8 mouse cellular contexts compared by ENCODE assay signal in the genomic region with DNA sequence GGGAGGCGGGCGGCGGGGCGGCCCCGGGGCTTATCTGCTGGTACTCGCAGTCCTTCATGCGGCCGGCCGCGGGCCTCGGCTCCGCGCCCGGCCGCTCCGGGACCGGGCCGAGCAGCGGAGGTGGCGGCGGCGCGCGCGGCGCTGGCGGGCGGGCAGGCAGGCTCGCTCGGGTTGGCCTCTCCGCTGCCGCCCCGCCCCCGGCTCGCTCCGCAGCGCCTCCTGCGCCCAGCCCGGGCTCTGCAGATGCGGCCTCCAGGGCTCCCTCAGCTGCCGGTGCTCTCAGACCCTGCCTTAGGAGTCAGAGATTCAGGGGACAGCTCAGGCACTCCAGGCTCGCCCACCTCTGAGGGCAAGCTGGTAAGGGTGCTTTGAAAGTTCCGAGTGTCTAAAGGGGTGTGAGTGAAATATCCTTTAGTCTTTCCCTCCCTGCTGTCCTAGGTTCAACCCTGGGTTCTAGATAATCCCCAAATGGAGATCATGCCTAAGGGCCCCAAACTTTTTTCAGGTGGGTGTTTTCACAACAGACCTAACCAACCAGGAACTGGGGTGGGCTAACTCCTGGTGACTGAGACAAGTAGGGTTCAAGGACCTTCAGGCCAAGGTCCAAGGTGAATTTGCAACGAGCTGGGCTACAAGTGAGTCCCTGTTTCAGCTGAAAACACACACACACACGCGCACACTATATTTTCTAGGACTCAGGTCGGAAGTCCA. TPM values are rescaled to one million over a fixed set of nuclear protein-coding genes. Genes with fewer than 3 reads are reported as not detected.
DNase-seq lines count a peak whose midpoint lies in the region; ATAC-seq lines count a peak whose summit lies in the region.

No protein-coding gene starts in this region.

- H3K27me3 ChIP-seq in intestine, embryonic 14.5 days (replicated peaks; ENCODE audit: control insufficient read depth, insufficient read depth, low read length), result no peaks in the 10 kb centered on the region
- 0 out of 2 replicates have a peak, but pooled peaks cover 3% of the 10 kb centered on the region for H3K27me3 ChIP-seq in midbrain, embryonic 10.5 days (ENCODE audit: low read depth, poor library complexity, severe bottlenecking)

- H3K9me3 ChIP-seq in intestine, embryonic 14.5 days (ENCODE audit: control insufficient read depth, low read length), result no peaks in the 10 kb centered on the region
- no peaks in the 10 kb centered on the region for H3K9me3 ChIP-seq in midbrain, embryonic 10.5 days (replicated peaks)

- 9% methylated on average over 39 of the region's 47 CpGs for WGBS in intestine, embryonic 14.5 days
- WGBS in midbrain, embryonic 10.5 days, result 8% methylated on average over 47 of the region's 47 CpGs

- peak overlapping the region; percentile 74 for H3K4me3 ChIP-seq in intestine, embryonic 14.5 days (ENCODE audit: low read depth, low read length)
- peak overlapping the region; percentile 93 for H3K4me3 ChIP-seq in midbrain, embryonic 10.5 days

- peak overlapping the region; percentile 54; the same call in 1 of the 2 replicates for H3K27ac ChIP-seq in intestine, embryonic 14.5 days (ENCODE audit: low read depth)
- peak overlapping the region; percentile 87 for H3K27ac ChIP-seq in midbrain, embryonic 10.5 days (replicated peaks)

- intact Hi-C loops in gastrocnemius, postnatal 14 days (cut with DNase I; ENCODE audit: low total_unique reads), result no loop called here
- intact Hi-C loops in left cerebral cortex, postnatal 25 days (cut with DNase I), result no loop called here

- peaks cover 9% of the 10 kb centered on the region for H3K4me1 ChIP-seq in intestine, embryonic 14.5 days (replicated peaks; ENCODE audit: control insufficient read depth, insufficient read depth, low read length)
- H3K4me1 ChIP-seq in midbrain, embryonic 10.5 days, result peaks cover 27% of the 10 kb centered on the region

- peak; percentile 84 for ATAC-seq in intestine, embryonic 14.5 days (replicated peaks; ENCODE audit: low FRiP score, low TSS enrichment, low read depth)

- peak; percentile 72 for DNase-seq in adipocyte (ENCODE audit: low spot score)
- DNase-seq in embryo, embryonic 10 days (ENCODE audit: low spot score), result peak; percentile 85
- peak; percentile 88 for DNase-seq in gastrocnemius, postnatal 14 days
- DNase-seq in intestine, embryonic 14.5 days (ENCODE audit: low spot score), result peak; percentile 95
- DNase-seq in left cerebral cortex, postnatal 25 days (ENCODE audit: low spot score in 2 of 2), result peak; percentile 85 to 86
- DNase-seq in midbrain, embryonic 10.5 days (ENCODE audit: low spot score), result peak; percentile 88
- peak; percentile 76 to 77 for DNase-seq in right cerebral cortex, postnatal 36 days (ENCODE audit: low spot score in 2 of 2)
- DNase-seq in yolk sac, embryonic 10.5 days (ENCODE audit: low spot score), result peak; percentile 81

- H3K36me3 ChIP-seq in intestine, embryonic 14.5 days (ENCODE audit: control insufficient read depth, insufficient read depth, low read length), result no peaks in the 10 kb centered on the region
- no peaks in the 10 kb centered on the region for H3K36me3 ChIP-seq in midbrain, embryonic 10.5 days

- H3K4me2 ChIP-seq in intestine, embryonic 14.5 days (ENCODE audit: low read length), result peak overlapping the region; percentile 88

- peak overlapping the region; percentile 88 for H3K9ac ChIP-seq in intestine, embryonic 14.5 days (ENCODE audit: low read length)

RNA-seq across cellular contexts. Expression of a gene that starts 16.5 kb away (rescaled TPM):
- total RNA-seq in gastrocnemius, postnatal 14 days (2021), result 10 to 100 TPM; 18.2 to 26.4 TPM
- polyA plus RNA-seq in intestine, embryonic 14.5 days (2014; fragmentation: Nextera tagmentation; extraction: Ambion mirVana), result 1.9 and 2.2 TPM in 2 replicates
- 10 to 100 TPM; 30.9 to 40.6 TPM for total RNA-seq in left cerebral cortex, postnatal 25 days (2021)
- 3.0 and 3.1 TPM in 2 replicates for polyA plus RNA-seq in midbrain, embryonic 10.5 days (2016; fragmentation: Nextera tagmentation; extraction: Ambion mirVana)

RNA-seq across cellular contexts. Expression of a gene that starts 31.5 kb away (rescaled TPM):
- total RNA-seq in gastrocnemius, postnatal 14 days (2021), result 1 to 10 TPM; 1.4 to 1.6 TPM
- 39.2 and 42.7 TPM in 2 replicates for polyA plus RNA-seq in intestine, embryonic 14.5 days (2014; fragmentation: Nextera tagmentation; extraction: Ambion mirVana)
- total RNA-seq in left cerebral cortex, postnatal 25 days (2021), result 1 to 10 TPM; 1.3 to 1.9 TPM
- 7.8 and 9.9 TPM in 2 replicates for polyA plus RNA-seq in midbrain, embryonic 10.5 days (2016; fragmentation: Nextera tagmentation; extraction: Ambion mirVana)

RNA-seq across cellular contexts. Expression of a gene that starts 39.0 kb away (rescaled TPM):
- total RNA-seq in gastrocnemius, postnatal 14 days (2021), result 1 to 10 TPM; 9.4 to 9.9 TPM
- polyA plus RNA-seq in intestine, embryonic 14.5 days (2014; fragmentation: Nextera tagmentation; extraction: Ambion mirVana), result 13.3 and 14.4 TPM in 2 replicates
- 1 to 10 TPM; 6.9 to 7.4 TPM for total RNA-seq in left cerebral cortex, postnatal 25 days (2021)
- 18.7 and 19.5 TPM in 2 replicates for polyA plus RNA-seq in midbrain, embryonic 10.5 days (2016; fragmentation: Nextera tagmentation; extraction: Ambion mirVana)

RNA-seq across cellular contexts. Expression of a gene that starts 49.3 kb away (rescaled TPM):
- total RNA-seq in gastrocnemius, postnatal 14 days (2021), result 1 to 10 TPM; 5.1 to 5.4 TPM
- polyA plus RNA-seq in intestine, embryonic 14.5 days (2014; fragmentation: Nextera tagmentation; extraction: Ambion mirVana), result 19.8 TPM in 2 replicates
- 10 to 100 TPM in 1 of 2 experiments, 1 to 10 TPM in 1; 9.8 to 10.9 TPM for total RNA-seq in left cerebral cortex, postnatal 25 days (2021)
- polyA plus RNA-seq in midbrain, embryonic 10.5 days (2016; fragmentation: Nextera tagmentation; extraction: Ambion mirVana), result 27.9 and 28.7 TPM in 2 replicates

RNA-seq across cellular contexts. Expression of a gene that starts 58.9 kb away (rescaled TPM):
- 1 to 10 TPM; 2.3 to 4.2 TPM for total RNA-seq in gastrocnemius, postnatal 14 days (2021)
- polyA plus RNA-seq in intestine, embryonic 14.5 days (2014; fragmentation: Nextera tagmentation; extraction: Ambion mirVana), result 6.9 and 7.5 TPM in 2 replicates
- total RNA-seq in left cerebral cortex, postnatal 25 days (2021), result 1 to 10 TPM; 6.5 to 7.3 TPM
- 8.9 and 10.9 TPM in 2 replicates for polyA plus RNA-seq in midbrain, embryonic 10.5 days (2016; fragmentation: Nextera tagmentation; extraction: Ambion mirVana)

Comparison
In these comparisons a context has a peak if more than half of its experiments do, and no peak if none do; other contexts are left out.
1. Peak in every context shown above with its lines: DNase-seq, ATAC-seq, H3K4me3 ChIP-seq and H3K27ac ChIP-seq.